Mouse (Mus musculus): ENCODE measurements around the gene Cyp2d26. TPM values are rescaled to one million over a fixed set of nuclear protein-coding genes. Genes with fewer than 3 reads are reported as not detected.

The Cyp2d26 gene
- polyA plus RNA-seq (2015; fragmentation: Nextera tagmentation; extraction: Ambion mirVana), result 24.4 and 34.2 TPM in 2 replicates

DNA sequence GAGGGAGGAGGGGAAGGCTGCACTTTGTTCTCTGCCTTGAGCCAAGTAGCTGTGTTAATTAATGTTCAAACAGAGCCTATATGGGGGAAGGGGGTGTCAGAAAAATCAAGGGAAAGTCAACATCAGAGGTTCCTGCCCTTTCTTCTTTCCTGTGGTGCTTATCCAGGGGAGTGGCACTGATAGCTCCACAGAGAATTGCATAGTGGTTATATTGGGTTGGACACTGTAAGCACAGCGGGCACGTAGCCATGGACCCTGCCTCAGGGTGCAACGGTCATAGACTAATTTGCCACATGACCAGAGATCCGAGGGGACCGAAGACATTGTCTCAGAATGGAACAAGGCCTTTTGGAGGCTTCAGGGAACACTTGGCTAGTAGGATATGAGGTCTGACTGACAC is at the start of gene Cyp2d26:
Gene Cyp2d26, minus strand, starts transcription at position 18 of the 400 bp plus-strand sequence.
- no peaks in the 10 kb centered on the region for H3K4me1 ChIP-seq (ENCODE audit: control insufficient read depth, insufficient read depth, low read length)
- peak within 1 kb of the TSS; percentile 54; the same call in 1 of the 2 replicates for H3K9ac ChIP-seq (ENCODE audit: low read length)
- H3K27me3 ChIP-seq (ENCODE audit: control insufficient read depth, insufficient read depth, low read length), result no peaks in the 10 kb centered on the region
- peak within 1 kb of the TSS; percentile 30 for H3K4me3 ChIP-seq (replicated peaks; ENCODE audit: low read length)
- peak within 1 kb of the TSS; percentile 92 for H3K27ac ChIP-seq (ENCODE audit: low read length)
- WGBS, result 55% methylated on average over 5 of the region's 5 CpGs
- ATAC-seq (ENCODE audit: insufficient read depth, low FRiP score), result peak; percentile 88
- H3K36me3 ChIP-seq (ENCODE audit: control insufficient read depth, insufficient read depth, low read length), result no peaks in the 10 kb centered on the region
- no peaks in the 10 kb centered on the region for H3K9me3 ChIP-seq (replicated peaks; ENCODE audit: control insufficient read depth, low read length)
- peak within 1 kb of the TSS; percentile 38; the same call in 1 of the 2 replicates for H3K4me2 ChIP-seq (ENCODE audit: low read depth, low read length)

DNA sequence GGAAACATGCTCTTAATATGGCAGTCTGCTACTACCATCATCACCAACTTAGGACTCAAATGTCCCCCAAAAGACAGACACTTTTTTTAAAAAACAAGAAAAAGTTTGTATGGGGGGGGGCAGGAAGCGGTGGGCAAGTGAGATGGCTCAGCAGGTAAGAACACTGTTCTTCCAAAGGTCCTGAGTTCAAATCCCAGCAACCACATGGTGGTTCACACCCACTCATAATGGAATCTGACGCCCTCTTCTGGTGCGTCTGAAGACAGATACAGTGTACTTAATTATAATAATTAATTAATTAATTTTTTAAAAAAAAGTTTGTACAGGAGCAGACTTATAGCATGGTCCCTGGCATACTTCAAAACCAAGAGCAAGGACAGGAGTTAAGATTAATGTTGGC is 45.1 kb upstream of the Cyp2d26 start:
- no peak for ATAC-seq (ENCODE audit: insufficient read depth, low FRiP score)
- no peak overlapping the region for H3K4me2 ChIP-seq (ENCODE audit: low read depth, low read length)
- no peak overlapping the region for H3K27ac ChIP-seq (ENCODE audit: low read length)
- H3K36me3 ChIP-seq (ENCODE audit: control insufficient read depth, insufficient read depth, low read length), result no peaks in the 10 kb centered on the region
- no peaks in the 10 kb centered on the region for H3K9me3 ChIP-seq (replicated peaks; ENCODE audit: control insufficient read depth, low read length)
- no peak overlapping the region for H3K4me3 ChIP-seq (replicated peaks; ENCODE audit: low read length)
- H3K27me3 ChIP-seq (ENCODE audit: control insufficient read depth, insufficient read depth, low read length), result no peaks in the 10 kb centered on the region
- H3K9ac ChIP-seq (ENCODE audit: low read length), result no peak overlapping the region
- WGBS, result 92% methylated on average over 3 of the region's 3 CpGs
- H3K4me1 ChIP-seq (ENCODE audit: control insufficient read depth, insufficient read depth, low read length), result no peaks in the 10 kb centered on the region

DNA sequence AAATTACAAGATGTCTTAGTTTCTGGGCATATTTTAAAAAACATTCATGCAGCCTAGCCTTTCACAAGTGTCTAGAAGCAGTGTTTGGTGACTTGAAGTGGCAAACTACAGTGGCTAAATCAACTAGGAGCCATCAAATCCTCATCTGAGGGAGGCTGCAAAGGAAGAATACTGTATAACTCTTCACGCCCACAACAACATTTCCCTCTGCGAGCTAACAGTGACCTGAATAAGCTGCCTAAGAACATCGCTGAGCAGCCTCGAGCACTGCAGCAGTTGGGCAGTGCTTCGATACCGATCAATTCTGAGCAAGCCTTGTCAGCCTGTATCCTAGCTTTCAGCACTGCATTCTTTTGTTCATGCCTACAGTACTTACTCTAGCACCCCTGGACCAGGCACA is 35.8 kb upstream of the Cyp2d26 start:
- no peaks in the 10 kb centered on the region for H3K9me3 ChIP-seq (replicated peaks; ENCODE audit: control insufficient read depth, low read length)

DNA sequence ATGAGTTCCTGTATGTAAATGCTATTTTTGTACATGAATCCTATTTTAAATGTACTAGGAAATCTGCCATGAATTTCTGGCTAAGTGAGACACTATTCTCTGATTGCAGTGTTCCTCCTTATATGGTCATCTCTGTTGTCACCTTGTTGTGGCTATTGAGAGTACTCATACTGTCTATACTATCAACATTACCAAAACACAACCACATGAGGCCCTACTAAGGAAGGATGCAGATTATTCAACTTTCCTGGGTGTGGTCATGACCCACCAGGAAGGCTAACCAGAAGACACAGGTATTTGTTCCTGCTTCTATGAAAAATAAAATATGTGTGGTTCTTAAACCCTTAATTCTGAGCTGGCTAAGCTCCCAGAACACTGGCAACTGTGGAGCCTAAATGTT is 31.8 kb upstream of the Cyp2d26 start:
- Histone ChIP-seq H3K4me3 (replicated peaks; ENCODE audit: low read length) (no peak overlapping the region), H3K4me2 (ENCODE audit: low read depth, low read length) (no peak overlapping the region), H3K9ac (ENCODE audit: low read length) (no peak overlapping the region), H3K27ac (ENCODE audit: low read length) (no peak overlapping the region), H3K36me3 (ENCODE audit: control insufficient read depth, insufficient read depth, low read length) (no peaks in the 10 kb centered on the region), H3K4me1 (ENCODE audit: control insufficient read depth, insufficient read depth, low read length) (no peaks in the 10 kb centered on the region), H3K27me3 (ENCODE audit: control insufficient read depth, insufficient read depth, low read length) (no peaks in the 10 kb centered on the region), H3K9me3 (replicated peaks; ENCODE audit: control insufficient read depth, low read length) (no peaks in the 10 kb centered on the region)
- ATAC-seq (ENCODE audit: insufficient read depth, low FRiP score), result no peak

More for the DNA sequence above, 35.8 kb upstream of the Cyp2d26 start:
- H3K4me1 ChIP-seq (ENCODE audit: control insufficient read depth, insufficient read depth, low read length), result no peaks in the 10 kb centered on the region
- no peak overlapping the region for H3K4me3 ChIP-seq (replicated peaks; ENCODE audit: low read length)
- no peak overlapping the region for H3K9ac ChIP-seq (ENCODE audit: low read length)
- H3K27ac ChIP-seq (ENCODE audit: low read length), result no peak overlapping the region
- WGBS, result 84% methylated on average over 6 of the region's 6 CpGs
- ATAC-seq (ENCODE audit: insufficient read depth, low FRiP score), result no peak
- no peaks in the 10 kb centered on the region for H3K36me3 ChIP-seq (ENCODE audit: control insufficient read depth, insufficient read depth, low read length)
- H3K4me2 ChIP-seq (ENCODE audit: low read depth, low read length), result no peak overlapping the region
- H3K27me3 ChIP-seq (ENCODE audit: control insufficient read depth, insufficient read depth, low read length), result no peaks in the 10 kb centered on the region

GRCm38 (mm10) chr15:82822347-82822746 is 28.3 kb upstream of the Cyp2d26 start:
- Histone ChIP-seq H3K9me3 (replicated peaks; ENCODE audit: control insufficient read depth, low read length) (no peaks in the 10 kb centered on the region), H3K27ac (ENCODE audit: low read length) (no peak overlapping the region), H3K4me3 (replicated peaks; ENCODE audit: low read length) (no peak overlapping the region), H3K9ac (ENCODE audit: low read length) (no peak overlapping the region), H3K36me3 (ENCODE audit: control insufficient read depth, insufficient read depth, low read length) (no peaks in the 10 kb centered on the region), H3K4me1 (ENCODE audit: control insufficient read depth, insufficient read depth, low read length) (no peaks in the 10 kb centered on the region), H3K27me3 (ENCODE audit: control insufficient read depth, insufficient read depth, low read length) (no peaks in the 10 kb centered on the region), H3K4me2 (ENCODE audit: low read depth, low read length) (no peak overlapping the region)
- WGBS, result 69% methylated on average over 3 of the region's 4 CpGs
- no peak for ATAC-seq (ENCODE audit: insufficient read depth, low FRiP score)

- Histone ChIP-seq H3K4me3 (replicated peaks; ENCODE audit: low read length) (no peak overlapping the region), H3K27me3 (ENCODE audit: control insufficient read depth, insufficient read depth, low read length) (no peaks in the 10 kb centered on the region), H3K36me3 (ENCODE audit: control insufficient read depth, insufficient read depth, low read length) (no peaks in the 10 kb centered on the region), H3K9me3 (replicated peaks; ENCODE audit: control insufficient read depth, low read length) (no peaks in the 10 kb centered on the region), H3K9ac (ENCODE audit: low read length) (no peak overlapping the region), H3K4me1 (ENCODE audit: control insufficient read depth, insufficient read depth, low read length) (no peaks in the 10 kb centered on the region), H3K4me2 (ENCODE audit: low read depth, low read length) (no peak overlapping the region), H3K27ac (ENCODE audit: low read length) (no peak overlapping the region)
- WGBS, result 93% methylated on average over 1 of the region's 1 CpGs
- ATAC-seq (ENCODE audit: insufficient read depth, low FRiP score), result no peak
Measured at GRCm38 (mm10) chr15:82821657-82822056, 27.6 kb upstream of the Cyp2d26 start.

DNA sequence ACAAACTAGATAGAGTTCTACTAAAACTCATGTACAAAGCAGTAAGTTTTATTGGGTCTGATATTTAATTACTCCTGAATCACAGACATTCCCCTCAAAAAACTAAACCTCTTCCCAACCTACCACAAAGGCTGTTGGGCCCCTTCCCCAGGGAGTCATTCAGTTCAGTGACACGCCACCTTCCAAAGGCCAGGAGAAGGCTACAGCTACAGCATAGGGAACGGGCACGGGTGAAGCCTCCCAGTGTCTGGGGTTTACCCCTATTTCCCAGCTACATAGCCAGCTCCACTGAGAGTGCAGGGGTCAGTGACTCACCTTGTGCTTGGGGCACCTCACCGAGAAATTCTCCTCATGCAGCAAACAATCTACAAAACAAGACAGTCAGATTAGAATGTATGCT is 21.2 kb upstream of the Cyp2d26 start:
- Histone ChIP-seq H3K27me3 (ENCODE audit: control insufficient read depth, insufficient read depth, low read length) (no peaks in the 10 kb centered on the region), H3K4me1 (ENCODE audit: control insufficient read depth, insufficient read depth, low read length) (no peaks in the 10 kb centered on the region), H3K9ac (ENCODE audit: low read length) (no peak overlapping the region), H3K4me3 (replicated peaks; ENCODE audit: low read length) (no peak overlapping the region), H3K27ac (ENCODE audit: low read length) (no peak overlapping the region), H3K9me3 (replicated peaks; ENCODE audit: control insufficient read depth, low read length) (no peaks in the 10 kb centered on the region), H3K36me3 (ENCODE audit: control insufficient read depth, insufficient read depth, low read length) (no peaks in the 10 kb centered on the region), H3K4me2 (ENCODE audit: low read depth, low read length) (no peak overlapping the region)
- no peak for ATAC-seq (ENCODE audit: insufficient read depth, low FRiP score)
- 88% methylated on average over 4 of the region's 4 CpGs for WGBS

DNA sequence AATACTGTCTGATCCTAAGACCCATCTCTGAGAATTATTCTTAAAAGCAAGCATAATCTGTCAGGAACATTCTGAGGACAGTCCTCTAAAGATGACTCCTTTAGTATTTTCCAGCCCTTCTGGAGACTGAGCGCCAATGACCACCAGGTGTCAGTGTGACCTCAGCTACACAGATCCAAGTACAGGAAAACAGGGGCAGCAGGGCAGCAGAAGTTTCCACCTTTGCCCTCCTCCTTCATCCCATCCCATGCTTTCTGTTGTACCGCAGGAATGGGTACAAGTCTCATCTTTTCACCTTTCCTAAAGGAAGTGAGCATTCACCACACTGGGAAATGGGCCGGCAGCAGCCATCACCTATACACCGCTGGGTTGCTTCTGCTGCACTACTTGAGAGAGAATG is 20.7 kb upstream of the Cyp2d26 start:
- WGBS, result 62% methylated on average over 4 of the region's 4 CpGs
- Histone ChIP-seq H3K9me3 (replicated peaks; ENCODE audit: control insufficient read depth, low read length) (no peaks in the 10 kb centered on the region), H3K4me2 (ENCODE audit: low read depth, low read length) (no peak overlapping the region), H3K36me3 (ENCODE audit: control insufficient read depth, insufficient read depth, low read length) (no peaks in the 10 kb centered on the region), H3K4me3 (replicated peaks; ENCODE audit: low read length) (no peak overlapping the region), H3K9ac (ENCODE audit: low read length) (no peak overlapping the region), H3K27me3 (ENCODE audit: control insufficient read depth, insufficient read depth, low read length) (no peaks in the 10 kb centered on the region), H3K4me1 (ENCODE audit: control insufficient read depth, insufficient read depth, low read length) (no peaks in the 10 kb centered on the region), H3K27ac (ENCODE audit: low read length) (no peak overlapping the region)
- ATAC-seq (ENCODE audit: insufficient read depth, low FRiP score), result peak; percentile 44; the same call in 1 of the 2 replicates

DNA sequence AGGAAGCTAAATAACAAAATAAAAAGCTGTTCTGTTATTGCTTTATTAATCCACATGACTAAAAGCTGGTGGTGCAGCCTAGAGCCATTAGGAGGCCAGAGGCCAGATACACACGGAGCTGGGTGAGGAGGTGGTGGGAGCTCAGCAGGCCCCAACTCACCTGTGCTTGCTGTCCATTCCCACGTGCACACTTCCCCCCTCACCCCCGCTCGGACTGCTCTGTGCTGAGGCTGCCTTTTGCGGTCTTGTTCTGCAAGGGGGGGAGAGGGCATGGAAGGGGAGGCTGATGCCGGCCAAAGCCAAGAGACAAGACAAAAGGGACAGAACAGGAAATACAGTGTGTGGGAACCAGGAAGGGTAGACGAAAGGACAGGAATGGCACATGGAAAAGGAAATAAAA is 20.2 kb upstream of the Cyp2d26 start:
- Histone ChIP-seq H3K4me3 (replicated peaks; ENCODE audit: low read length) (no peak overlapping the region), H3K4me2 (ENCODE audit: low read depth, low read length) (no peak overlapping the region), H3K4me1 (ENCODE audit: control insufficient read depth, insufficient read depth, low read length) (no peaks in the 10 kb centered on the region), H3K27me3 (ENCODE audit: control insufficient read depth, insufficient read depth, low read length) (no peaks in the 10 kb centered on the region), H3K9ac (ENCODE audit: low read length) (no peak overlapping the region), H3K36me3 (ENCODE audit: control insufficient read depth, insufficient read depth, low read length) (no peaks in the 10 kb centered on the region), H3K9me3 (replicated peaks; ENCODE audit: control insufficient read depth, low read length) (no peaks in the 10 kb centered on the region), H3K27ac (ENCODE audit: low read length) (no peak overlapping the region)
- no peak for ATAC-seq (ENCODE audit: insufficient read depth, low FRiP score)
- WGBS, result 80% methylated on average over 7 of the region's 7 CpGs

- no peaks in the 10 kb centered on the region for H3K9me3 ChIP-seq (replicated peaks; ENCODE audit: control insufficient read depth, low read length)
- no peak overlapping the region for H3K4me3 ChIP-seq (replicated peaks; ENCODE audit: low read length)
- H3K9ac ChIP-seq (ENCODE audit: low read length), result no peak overlapping the region
- no peaks in the 10 kb centered on the region for H3K4me1 ChIP-seq (ENCODE audit: control insufficient read depth, insufficient read depth, low read length)
- ATAC-seq (ENCODE audit: insufficient read depth, low FRiP score), result no peak
- 70% methylated on average over 1 of the region's 1 CpGs for WGBS
- no peak overlapping the region for H3K27ac ChIP-seq (ENCODE audit: low read length)
- no peaks in the 10 kb centered on the region for H3K36me3 ChIP-seq (ENCODE audit: control insufficient read depth, insufficient read depth, low read length)
- no peak overlapping the region for H3K4me2 ChIP-seq (ENCODE audit: low read depth, low read length)
- H3K27me3 ChIP-seq (ENCODE audit: control insufficient read depth, insufficient read depth, low read length), result no peaks in the 10 kb centered on the region
Measured at GRCm38 (mm10) chr15:82810556-82810955, 16.5 kb upstream of the Cyp2d26 start.

Data from stomach, embryonic 16.5 days (tissue).